Mouse (Mus musculus): Measurements from ENCODE around the gene Clec16a. TPM values are rescaled to one million over a fixed set of nuclear protein-coding genes. Genes with fewer than 3 reads are reported as not detected.

Gene Clec16a
- total RNA-seq, 2 experiments from 2014 or later = 19.4 to 28.8 TPM

DNA sequence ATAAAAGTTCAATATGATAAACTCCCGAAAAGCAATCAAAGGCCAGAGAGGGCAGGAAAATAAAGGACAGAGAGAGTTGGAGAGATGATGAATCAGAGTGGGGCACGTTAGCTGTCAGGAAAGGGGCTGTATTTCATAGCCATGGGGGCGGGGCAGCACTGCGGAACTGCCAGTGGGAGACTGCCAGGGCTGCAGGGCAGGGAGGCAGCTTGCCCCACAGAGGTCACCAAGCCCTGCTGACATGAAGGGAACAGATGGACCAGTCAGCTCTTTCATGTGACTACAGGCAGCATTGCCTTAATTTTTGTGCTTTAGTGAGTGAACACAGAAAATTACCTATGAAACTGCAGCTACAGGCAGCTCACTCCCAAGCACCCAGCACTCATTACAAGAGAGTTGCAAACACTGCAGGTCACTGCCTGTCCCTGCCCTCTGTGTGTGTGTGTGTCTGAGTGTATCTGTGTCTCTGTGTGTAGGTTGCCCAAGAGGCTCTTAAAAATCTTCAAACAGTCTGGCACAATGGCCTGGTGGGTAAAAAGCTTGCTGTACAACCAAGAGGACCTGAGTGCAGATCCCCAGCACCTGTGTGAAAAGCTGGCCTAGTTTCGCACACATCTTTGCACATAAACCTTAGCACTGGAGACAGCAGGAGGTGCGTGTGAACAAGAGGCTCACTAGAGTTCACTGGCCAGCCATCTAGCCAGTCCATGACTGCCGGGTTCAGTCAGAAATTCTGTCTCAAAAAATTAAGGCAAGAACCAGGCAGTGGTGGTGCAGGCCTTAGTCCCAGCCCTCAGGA, 168.5 kb downstream of the Clec16a start:
- ATAC-seq (ENCODE audit: poor library complexity, severe bottlenecking) = no peak

DNA sequence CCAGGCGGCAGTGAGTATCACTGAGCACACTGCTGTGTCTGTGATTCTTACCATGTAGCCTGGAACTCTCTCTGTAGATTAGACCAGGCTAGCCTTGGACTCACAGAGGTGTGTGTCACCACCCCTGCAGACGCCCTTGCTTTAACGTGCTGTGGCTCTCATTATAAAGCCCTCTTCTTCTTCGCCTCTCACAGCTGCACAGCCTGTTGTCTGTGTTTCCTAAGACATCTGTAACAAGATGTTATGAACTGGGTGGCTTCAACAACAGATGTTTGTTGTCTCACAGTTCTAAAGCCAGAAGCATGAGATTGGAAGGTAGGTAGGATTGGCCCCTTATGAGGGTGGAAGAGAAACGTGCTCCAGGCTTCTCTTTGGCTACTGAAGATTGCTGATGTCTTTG, 170.1 kb downstream of the Clec16a start:
- no peak for ATAC-seq (ENCODE audit: poor library complexity, severe bottlenecking)

DNA sequence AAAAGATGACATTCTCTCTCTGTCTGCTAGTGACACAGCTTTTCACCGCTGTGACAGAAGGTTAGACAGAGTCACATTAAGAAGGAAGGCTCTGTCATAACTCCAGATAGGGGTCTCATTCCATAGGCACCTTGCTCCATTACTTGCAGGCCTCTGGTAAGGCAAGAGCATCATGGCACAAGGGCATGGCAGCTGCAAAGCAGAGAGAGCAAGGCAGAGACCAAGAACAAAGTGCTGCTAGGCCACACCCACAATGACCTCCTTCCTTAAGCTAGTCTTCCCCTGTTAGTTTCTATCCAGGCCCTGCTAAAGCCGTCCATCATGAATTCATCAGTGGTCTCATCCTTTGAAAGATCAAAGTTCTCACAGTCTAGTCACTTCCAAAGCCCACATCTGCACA, 170.5 kb downstream of the Clec16a start:
- ATAC-seq (ENCODE audit: poor library complexity, severe bottlenecking) = no peak

DNA sequence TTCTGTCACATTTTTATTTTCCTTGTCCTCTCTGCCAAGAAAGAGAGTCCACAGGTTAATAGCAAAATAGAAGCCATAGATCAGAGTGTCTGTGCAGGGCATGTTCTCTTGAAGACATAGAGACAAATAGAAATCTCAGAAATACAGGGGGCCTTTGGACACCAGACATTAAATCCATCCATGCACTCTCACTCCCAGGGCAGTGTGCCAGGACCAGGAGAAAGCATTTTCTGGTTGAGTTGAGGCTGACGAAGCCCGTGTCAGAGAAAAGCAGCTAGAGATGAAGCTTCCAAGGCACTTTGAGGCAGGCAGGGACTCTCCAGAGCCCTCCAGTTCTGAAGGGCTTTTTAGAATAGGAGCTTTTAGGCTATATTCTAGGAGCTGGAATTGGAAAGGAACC, 171.6 kb downstream of the Clec16a start:
- no peak for ATAC-seq (ENCODE audit: poor library complexity, severe bottlenecking)

DNA sequence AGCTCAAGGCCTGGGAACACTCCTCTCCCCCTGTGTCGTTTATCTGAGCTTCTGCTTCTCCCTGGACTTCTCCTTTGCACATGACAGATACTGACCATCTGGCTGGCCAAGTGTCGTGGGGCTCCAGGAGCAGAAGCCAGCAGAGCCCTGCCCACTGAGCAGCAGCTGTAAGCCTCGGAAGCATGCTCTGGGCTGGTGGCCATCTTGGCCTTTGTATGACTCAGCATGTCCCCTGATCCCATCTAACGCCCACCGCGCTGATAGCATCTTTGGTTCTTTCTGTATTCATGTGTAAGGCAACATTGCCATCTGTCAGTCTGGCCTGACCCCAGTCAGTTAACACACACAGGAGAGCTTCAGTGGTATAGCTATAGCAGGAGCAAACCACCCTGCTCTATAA, 174.8 kb downstream of the Clec16a start:
- no peak for ATAC-seq (ENCODE audit: poor library complexity, severe bottlenecking)

DNA sequence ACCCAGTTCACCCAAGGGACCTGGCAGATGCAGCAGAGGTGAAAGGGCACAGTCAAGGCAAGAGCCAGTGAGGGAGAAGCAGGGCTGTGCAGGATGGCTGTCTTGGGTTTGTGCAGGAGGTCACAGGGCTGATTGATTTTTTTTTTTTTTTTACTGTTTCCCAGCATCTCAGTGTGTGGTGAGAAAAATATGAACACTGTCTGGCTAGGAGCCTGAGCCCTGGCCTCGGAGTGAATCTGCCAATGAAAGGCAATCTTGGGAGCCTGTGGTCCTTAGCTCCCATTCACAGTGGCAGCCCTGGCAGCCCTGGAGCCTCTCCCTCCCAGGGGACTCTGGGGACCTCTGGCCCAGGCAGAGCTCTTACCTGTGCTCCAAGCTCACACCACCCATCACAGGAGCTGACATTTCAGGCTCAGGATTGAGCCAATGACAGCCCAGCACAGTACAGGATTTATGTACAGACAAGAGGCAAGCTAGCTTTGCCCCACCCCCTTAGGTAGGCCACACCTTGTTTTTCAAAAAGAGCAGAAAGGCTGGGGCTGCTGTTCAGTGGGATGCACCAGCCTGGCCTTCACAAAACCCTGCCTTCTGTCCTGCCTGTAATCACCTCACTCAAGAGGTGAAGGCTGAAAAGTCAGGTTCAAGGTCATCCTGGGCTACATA, 177.9 kb downstream of the Clec16a start:
- no peak for ATAC-seq (ENCODE audit: poor library complexity, severe bottlenecking)

DNA sequence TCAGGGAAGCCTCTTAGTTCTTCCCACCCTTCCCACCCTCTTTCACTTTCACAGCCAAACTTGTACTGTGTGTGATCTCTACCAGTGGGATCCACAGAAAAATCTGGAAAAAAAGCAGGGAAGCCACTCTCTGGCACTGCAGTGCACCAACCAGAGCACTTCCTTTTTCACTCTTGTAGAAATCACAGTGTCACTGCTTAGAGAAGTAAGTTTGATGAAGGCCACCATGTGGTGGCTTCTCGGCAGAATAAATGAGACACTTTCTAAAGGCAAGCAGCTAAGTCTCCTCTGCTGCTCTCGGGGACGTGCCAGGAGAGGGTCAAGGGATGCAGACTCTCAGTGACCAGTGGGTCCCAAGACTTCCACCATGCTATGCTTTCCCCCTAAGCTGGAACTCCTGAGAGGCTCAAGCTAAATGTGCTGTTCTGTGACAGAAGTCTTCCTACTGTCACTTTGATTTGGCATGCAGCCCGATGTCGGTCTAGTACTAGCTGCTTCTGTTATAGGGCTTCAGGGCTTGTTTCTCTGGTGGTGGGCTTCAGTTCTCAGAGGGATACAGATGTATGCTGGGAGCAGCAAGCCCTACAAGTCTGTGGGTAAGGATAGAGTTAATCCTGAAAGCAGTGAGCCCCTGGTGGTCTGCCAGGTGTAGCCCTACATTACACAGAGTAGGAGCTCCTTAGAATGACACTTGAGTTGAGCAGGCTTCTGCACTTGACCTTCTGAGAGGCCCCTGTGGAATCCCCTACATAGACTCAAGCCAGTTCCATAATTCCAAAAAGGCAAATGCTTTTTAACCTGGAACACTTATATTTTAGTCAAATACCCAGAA, 178.9 kb downstream of the Clec16a start:
- ATAC-seq (ENCODE audit: poor library complexity, severe bottlenecking) = peak; percentile 56

DNA sequence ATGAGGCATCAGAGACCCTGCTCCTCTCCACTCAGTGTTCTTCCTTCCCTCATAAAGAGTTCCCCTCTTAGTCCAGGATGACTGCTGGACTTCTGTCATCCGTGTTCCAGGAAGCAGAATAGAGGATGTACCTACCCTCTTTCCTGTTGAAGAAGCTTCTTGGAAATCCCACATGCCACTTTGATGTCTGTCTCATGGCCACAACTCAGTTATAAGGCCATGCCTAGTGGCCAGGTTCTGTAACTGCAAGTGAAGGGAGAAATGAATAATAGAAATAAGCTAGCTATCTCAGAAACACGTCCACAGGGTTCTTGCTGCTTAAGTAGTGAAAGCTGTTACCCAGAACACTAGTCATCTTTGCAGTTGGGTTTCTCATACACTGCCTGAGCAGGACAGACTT, 180.0 kb downstream of the Clec16a start:
- peak; percentile 35; the same call in 1 of the 2 replicates for ATAC-seq (ENCODE audit: poor library complexity, severe bottlenecking)

DNA sequence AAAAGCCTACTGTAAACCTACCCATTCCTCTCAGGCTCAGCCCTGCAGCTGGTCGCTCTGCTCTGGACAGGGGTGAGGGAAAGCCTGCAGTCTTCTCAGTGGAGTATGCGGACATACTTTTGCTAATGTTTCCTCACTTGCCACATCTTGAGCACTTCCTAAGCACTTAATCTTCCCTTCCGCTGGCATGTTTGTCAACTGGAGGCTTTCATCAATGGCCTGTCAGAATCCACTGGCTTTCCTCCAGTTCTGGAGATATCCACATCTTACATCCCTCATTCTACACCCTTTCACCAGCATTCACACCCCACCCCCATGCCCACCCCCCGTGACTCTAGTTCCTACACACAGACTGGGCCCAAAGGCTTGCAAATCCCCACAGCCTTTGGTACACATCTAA, 182.5 kb downstream of the Clec16a start:
- no peak for ATAC-seq (ENCODE audit: poor library complexity, severe bottlenecking)

DNA sequence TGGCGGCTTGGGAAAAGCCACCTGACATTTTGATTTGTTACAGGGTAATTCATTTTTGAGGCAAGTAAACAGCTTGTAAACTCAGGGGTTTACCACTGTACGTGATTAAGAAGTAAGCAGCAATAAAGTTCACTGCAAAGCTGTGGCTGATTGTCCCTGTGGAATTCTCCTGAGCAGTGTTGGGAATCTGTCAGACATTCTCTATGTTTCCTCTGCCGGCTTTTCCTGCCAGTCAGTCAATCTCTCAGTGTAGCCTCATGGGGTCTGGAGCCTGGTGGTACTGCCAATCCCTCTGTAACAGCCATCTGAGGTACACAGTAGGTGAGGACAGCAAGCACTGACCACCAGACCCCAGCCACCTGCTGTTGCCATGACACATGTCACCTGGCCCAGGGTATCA, 183.7 kb downstream of the Clec16a start:
- no peak for ATAC-seq (ENCODE audit: poor library complexity, severe bottlenecking)

DNA sequence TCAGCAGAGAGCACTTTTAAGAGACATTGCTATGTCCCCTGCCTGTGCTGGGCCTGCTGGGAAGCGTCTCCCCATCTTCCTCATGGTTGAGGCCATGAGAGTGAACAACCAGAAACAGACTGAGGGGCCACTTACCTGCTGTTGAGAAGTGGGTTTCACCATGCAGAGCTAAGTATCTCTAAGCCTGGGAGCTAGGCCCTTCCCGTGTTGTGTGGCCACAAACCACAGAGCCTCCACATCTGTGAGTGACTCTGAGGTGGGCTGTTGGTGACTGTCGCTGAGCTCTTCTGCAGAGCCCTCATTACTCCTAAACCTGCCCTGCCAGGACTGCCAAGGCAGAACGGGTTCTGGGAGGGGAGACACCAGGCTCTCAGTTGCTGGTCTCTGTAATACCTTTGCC, 185.8 kb downstream of the Clec16a start:
- ATAC-seq (ENCODE audit: poor library complexity, severe bottlenecking) = 0 out of 2 replicates have a peak, but pooled peaks have one; percentile 28

DNA sequence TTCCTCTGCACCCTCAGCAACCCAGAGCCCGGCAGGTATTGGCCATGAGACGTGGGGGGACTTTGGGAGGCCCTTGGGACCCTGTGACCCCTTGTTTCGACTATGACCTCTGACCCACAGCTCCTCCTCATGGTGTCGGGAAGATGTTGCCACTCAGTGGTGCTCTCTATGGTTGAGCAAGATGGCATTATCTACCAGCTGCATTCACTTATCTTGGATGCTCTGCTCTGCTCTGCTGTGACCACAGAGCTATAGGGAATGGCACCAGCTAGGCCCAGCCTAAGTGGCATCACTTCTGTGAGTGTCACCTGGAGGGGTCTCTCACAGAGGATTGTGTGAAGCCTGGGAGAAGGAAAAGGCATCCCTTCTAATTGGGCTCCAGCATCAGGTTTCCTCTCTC, 186.6 kb downstream of the Clec16a start:
- ATAC-seq (ENCODE audit: poor library complexity, severe bottlenecking) = no peak

DNA sequence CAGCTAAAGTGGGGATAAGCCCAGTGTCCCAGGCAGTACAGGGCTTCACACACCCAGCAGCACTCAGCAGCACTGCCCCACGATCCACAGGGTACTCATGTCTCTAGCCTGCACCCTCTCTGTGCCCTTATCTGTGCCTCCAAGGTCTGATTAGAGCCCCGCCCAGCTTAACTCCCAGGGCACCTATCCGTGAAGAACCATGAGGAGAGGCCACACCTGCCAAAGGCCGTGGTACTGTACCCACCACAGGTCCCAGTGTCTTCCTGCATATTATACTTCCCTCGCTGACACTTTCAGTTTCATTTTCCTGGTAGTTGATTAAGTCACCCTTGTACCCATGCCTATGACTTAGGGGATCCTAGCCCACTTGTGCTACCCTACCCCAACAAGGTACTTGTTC, 187.3 kb downstream of the Clec16a start:
- peak; percentile 62 for ATAC-seq (ENCODE audit: poor library complexity, severe bottlenecking)

DNA sequence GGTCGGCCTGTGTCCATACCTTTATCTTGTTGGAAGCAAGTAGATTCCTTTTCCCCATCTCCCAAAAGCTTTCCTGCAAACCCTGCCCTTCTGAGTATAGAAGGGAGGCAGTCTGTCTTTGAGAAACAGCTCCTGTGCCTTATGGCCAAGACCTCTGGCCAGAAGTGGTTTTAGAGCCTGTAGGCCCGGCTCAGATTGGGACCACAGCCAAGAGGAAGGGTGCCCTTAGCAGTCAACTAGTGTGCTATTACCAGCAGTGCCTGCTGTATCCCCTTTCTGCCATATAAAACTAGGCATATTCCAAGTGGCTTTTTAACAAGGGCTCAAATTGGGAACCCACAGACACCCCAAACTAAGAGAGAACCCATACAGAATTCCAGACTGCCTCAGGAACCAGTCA, 190.6 kb downstream of the Clec16a start:
- ATAC-seq (ENCODE audit: poor library complexity, severe bottlenecking) = no peak

DNA sequence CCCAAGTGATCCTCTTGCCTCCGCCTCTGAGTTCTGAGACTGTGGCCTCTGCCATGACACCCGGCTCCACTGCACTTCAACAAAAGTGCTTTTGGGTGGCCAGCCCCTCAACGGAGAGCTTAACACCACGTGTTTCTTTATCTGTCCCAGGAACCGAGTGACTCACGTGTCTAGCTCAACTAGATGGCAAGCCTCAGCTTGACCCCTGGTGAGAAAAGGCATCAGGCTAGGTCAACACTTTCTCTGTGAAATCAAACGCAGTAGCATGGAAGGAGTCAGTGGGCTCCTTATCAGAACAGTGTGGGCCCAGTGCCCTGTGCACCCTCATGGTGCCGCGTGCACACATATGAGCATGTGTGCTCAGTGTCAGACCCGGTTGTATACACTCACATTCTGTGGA, 191.2 kb downstream of the Clec16a start:
- no peak for ATAC-seq (ENCODE audit: poor library complexity, severe bottlenecking)

DNA sequence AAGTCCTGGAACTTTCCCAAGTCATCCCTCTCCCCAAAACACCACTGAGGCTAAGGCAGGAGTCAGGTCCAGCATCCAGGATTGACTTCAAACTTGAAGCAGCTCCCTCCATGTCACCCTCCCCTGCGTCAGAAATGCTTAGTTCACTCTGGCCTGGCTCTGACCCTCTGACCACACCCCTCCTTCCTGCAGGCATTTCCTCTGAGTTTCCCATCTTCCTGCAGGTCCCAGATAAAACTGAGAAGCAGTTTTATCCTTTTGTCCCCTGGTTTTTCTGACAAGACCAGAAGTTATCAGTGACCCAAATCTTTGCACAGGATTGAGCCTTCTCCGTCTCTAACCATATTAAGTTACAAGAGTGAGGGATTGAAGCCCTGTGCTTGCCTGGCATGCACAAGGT, 192.4 kb downstream of the Clec16a start:
- no peak for ATAC-seq (ENCODE audit: poor library complexity, severe bottlenecking)

DNA sequence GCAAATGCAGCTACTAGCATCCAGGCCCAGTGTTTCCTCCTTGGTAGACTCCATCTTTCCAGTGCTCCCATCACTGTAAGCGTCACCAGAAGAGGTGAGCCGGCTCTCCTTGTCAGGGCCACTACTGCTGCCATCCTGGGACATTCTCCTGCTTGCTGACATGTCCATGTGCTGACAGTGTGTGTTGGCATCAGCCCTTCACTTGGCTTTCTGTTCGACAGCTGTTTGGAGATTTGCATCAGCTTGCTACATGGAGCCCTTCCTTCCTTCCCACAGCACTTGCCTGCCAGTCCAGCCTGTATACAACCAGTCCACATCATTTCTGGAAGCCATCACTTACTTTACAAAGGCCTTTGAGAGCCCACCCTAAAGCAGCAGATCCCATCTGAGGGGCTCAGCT, 193.7 kb downstream of the Clec16a start:
- no peak for ATAC-seq (ENCODE audit: poor library complexity, severe bottlenecking)

DNA sequence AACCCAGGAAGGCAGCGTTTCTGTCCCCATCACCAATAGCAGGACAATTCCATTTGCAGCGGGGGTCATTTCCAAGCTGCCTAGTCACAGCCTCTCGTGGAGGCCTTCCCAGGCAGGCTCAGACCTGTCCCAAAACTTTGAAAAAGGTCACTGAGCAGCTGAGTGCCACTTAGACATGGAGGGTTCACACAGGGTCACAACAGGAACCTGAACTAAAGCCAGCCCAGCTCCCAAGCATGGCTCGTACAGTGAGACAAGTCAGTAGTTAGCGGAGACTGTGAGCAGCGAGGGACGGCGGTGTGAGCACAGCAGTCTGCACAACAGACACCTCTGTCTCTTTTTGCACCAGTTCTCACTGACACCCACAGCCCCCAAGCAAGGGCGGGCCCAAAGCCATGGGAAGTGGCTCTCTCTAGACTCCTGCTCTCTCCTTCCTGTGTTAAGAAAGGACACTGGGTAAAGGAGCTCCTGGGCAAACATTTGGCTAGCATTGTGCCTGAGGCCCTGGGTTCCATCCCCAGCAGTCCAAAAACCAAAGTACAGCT, 194.8 kb downstream of the Clec16a start:
- 0 out of 2 replicates have a peak, but pooled peaks have one; percentile 16 for ATAC-seq (ENCODE audit: poor library complexity, severe bottlenecking)

DNA sequence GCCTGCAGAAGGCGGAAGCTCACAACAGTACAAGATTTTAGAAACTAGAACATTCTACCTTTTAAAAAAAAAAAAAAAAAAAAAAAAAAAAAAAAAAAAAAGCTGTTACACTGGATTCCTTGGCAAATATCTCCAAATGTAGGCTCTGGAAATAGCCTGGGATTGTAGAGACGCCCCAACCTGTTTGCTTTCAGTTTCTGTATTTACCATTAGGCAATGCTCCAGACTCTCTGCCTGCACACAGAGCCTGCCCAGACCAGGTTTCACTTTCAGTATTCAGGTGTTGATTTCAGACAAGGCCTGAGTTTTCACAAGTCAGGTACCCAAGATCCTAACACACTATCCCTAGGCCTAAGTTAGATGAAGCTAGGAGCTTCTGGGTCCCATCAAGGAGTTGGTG, 195.9 kb downstream of the Clec16a start:
- peak; percentile 61 for ATAC-seq (ENCODE audit: poor library complexity, severe bottlenecking)

DNA sequence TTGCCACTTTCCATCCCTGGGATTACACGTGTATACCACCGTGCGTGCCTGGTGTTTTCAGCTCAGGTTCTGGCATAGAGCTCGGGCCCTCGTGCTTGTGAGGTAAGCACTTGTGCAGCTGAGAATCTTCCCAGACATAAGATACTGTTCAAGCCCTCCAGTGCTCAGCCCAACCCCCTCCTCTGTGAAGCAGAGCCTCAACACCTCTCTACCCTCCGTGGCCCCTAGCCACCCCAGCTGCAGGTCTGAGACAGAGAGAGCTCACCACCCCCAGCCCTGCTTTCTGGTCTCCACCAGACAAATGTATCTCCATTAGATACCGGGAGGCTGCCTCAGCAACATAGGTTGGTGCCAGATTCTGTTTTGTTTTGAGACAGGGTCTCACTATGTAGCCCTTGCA, 204.1 kb downstream of the Clec16a start:
- ATAC-seq (ENCODE audit: poor library complexity, severe bottlenecking) = no peak

DNA sequence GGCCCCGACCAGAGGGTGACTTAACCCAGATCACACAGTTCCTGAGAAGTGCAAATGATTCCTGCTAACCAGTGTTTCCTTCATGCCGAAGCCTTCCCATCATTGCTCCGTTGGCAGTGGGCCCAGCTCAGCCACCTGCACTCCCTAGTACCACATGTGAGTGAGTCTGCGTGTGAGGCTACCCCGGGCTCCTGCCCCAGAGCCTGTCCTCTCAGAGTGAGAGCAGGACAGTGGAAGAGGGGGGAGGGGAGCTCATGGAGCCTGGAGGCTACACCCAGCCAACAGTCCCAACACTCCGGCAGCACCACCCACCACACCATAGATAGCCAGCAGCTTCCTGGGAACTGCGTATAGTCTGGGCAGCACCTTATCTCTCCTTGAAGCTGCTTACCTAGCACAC, 204.7 kb downstream of the Clec16a start:
- ATAC-seq (ENCODE audit: poor library complexity, severe bottlenecking) = no peak

All from megakaryocyte, adult 5-6 weeks (primary cell).